Mouse (Mus musculus) megakaryocyte, embryonic 14.5 days (primary cell): Measurements from ENCODE around the gene Chfr.

ENCODE experiments used
- FLI1 ChIP-seq: IDR thresholded peaks from 2 replicates; pipeline ENCODE4 v1.6.1; 2012; ENCODE audit warnings: low read length, inconsistent platforms, mixed read lengths
- GATA1 ChIP-seq: IDR thresholded peaks from 3 replicates; pipeline ENCODE4 v1.6.1; 2012; ENCODE audit warnings: mixed read lengths, low read length, inconsistent platforms, borderline replicate concordance

DNA sequence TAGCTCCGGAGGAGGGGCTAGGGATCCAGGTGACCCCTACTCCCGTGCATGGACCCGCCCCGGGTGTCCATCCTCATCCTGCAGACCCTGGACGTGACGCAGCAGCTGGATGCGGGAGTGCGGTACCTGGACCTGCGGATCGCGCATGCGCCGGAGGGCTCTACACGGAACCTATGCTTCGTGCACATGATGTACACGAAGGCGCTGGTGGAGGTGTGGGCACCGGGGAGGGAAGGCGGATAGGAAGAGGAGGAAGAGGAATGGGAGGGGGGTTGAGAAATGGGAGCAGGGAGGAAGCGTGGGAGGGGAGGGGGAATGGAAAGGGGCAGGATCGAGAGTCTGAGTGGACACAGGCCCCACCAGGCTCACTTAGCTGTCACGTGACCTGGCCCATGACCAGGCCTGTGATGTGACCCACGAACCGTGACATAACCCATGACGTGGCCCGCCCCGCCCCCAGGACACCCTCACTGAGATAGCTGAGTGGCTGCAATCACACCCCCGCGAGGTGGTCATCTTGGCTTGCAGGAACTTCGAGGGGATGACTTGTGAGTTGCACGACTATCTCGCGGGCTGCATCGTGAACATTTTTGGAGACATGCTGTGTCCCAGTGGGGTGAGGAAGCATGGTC lies 33.8 kb upstream of the Chfr start:
- TF ChIP-seq GATA1 (no peak), FLI1 (no peak)
